Mouse (Mus musculus) CD4-positive helper T cell, adult 2 months (primary cell): ENCODE measurements at regions not wholly inside any gene's neighbourhood (a gene's known extent, or its start where the extent isn't known, plus 50 kb on each side); places are given as distances from the start of the nearest gene placed in this dataset.

Experiments used
- DNase-seq: peaks from one replicate; pipeline ENCODE4 v3.0.0-alpha.2; 2012; ENCODE audit warnings: low read depth, missing footprints, low spot score

- no peak for DNase-seq
Measured at GRCm38 (mm10) chr5:120024071-120024470, 92.2 kb upstream of the Rbm19 start.

- no peak for DNase-seq
Measured at GRCm38 (mm10) chr5:120025212-120025611, 91.1 kb upstream of the Rbm19 start.

- no peak for DNase-seq
Measured at GRCm38 (mm10) chr5:120030904-120031303, 85.4 kb upstream of the Rbm19 start.

- DNase-seq, result no peak
Measured at GRCm38 (mm10) chr5:120031614-120032013, 84.7 kb upstream of the Rbm19 start.

- no peak for DNase-seq
Measured at GRCm38 (mm10) chr5:120034499-120035077, 81.7 kb upstream of the Rbm19 start.

- no peak for DNase-seq
Measured at GRCm38 (mm10) chr5:120035251-120035650, 81.0 kb upstream of the Rbm19 start.

GRCm38 (mm10) chr5:120037806-120038205, 78.5 kb upstream of the Rbm19 start:
- DNase-seq, result no peak

- no peak for DNase-seq
Measured at GRCm38 (mm10) chr5:120043786-120044185, 72.5 kb upstream of the Rbm19 start.

- no peak for DNase-seq
Measured at GRCm38 (mm10) chr5:120049063-120049781, 67.0 kb upstream of the Rbm19 start.

GRCm38 (mm10) chr5:120050728-120051436, 65.4 kb upstream of the Rbm19 start:
- no peak for DNase-seq

GRCm38 (mm10) chr5:120054498-120055167, 61.6 kb upstream of the Rbm19 start:
- no peak for DNase-seq
